Mouse (Mus musculus) adrenal gland, postnatal 36 days (tissue): ENCODE results near the gene Lgr4. TPM values are rescaled to one million over a fixed set of nuclear protein-coding genes. Genes with fewer than 3 reads are reported as not detected.
"Not testable (repeated sequence)": the region's sequence is repeated elsewhere in the genome, so short reads cannot be mapped to it uniquely, and the experiment has no call there.

Source experiments
- DNase-seq, 2 experiments: peaks; one replicate each; pipeline ENCODE4 v3.0.0; 2021; ENCODE audit warnings: mixed read lengths in 1 of 2
- long read RNA-seq, 2 experiments: library from polyadenylated mRNA; stranded (forward); transcript quantifications; one replicate each; pipeline ENCODE4 v2.0.0; 2021; ENCODE audit warnings: borderline sequencing depth in 2 of 2
- total RNA-seq, 2 experiments: library from RNA; stranded (reverse); gene quantifications; 2 replicates each; pipeline ENCODE4 v1.2.3; 2021

The Lgr4 gene
- 100 to 1,000 TPM; 148 to 223 TPM for total RNA-seq
- long read RNA-seq, experiment 1, full-length matches to known transcripts = 48 of 76 reads
- long read RNA-seq, experiment 1, partial matches to known transcripts = 27 of 76 reads
- long read RNA-seq, experiment 1, other reads (novel, unspliced or antisense) = 1 of 76 reads
- long read RNA-seq, experiment 2, full-length matches to known transcripts = 11 of 14 reads
- long read RNA-seq, experiment 2, partial matches to known transcripts = 2 of 14 reads
- long read RNA-seq, experiment 2, other reads (novel, unspliced or antisense) = 1 of 14 reads

GRCm38 (mm10) chr2:109917496-109918413, at the start of gene Lgr4:
TSS of gene Lgr4 (plus strand) at chr2:109917647.
- DNase-seq = peak; percentile 97 to 98

GRCm38 (mm10) chr2:109879429-109879828, 38.0 kb upstream of the Lgr4 start:
- DNase-seq = not testable (repeated sequence)

DNA sequence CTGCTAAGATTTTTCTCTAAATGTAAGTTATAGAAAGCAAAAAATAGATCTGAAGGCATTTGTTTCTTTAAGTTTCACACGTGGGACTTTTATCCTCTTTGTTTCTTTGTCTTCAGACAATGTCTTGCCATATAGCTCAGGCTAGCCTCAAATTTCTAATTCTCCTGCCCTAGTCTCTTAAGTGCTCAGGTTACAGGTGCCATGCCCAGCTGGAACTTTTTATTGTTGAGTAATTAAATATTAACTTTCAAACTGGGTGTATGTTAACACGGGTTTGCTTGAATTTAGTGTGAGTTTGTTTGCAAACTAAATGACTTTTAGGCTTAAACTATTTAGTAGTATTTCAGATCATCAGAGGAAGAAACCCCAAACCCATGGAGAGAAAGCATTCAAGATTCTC, 36.3 kb upstream of the Lgr4 start:
- no peak for DNase-seq

- no peak for DNase-seq
Measured at GRCm38 (mm10) chr2:109881625-109882024, 35.8 kb upstream of the Lgr4 start.

DNA sequence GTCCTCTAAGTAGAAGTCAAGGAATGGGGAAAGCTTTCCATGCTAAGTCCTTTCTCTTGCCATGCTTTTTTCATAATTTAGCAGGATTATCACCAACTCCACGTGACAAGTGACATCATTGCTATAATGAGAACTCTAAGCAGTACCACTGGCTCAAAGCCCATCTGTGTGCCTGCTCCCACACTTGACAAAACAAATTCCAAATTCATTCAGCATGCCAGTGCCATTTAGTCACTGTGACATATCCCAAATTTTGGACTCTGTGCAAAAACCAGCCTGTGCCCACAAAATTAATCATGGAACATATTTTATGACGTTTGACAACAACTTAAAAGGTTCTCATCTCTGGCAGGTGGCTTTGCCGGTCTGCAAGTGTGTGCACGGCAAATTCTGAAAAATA, 33.3 kb upstream of the Lgr4 start:
- DNase-seq = peak in 1 of 2 experiments; percentile 25

DNA sequence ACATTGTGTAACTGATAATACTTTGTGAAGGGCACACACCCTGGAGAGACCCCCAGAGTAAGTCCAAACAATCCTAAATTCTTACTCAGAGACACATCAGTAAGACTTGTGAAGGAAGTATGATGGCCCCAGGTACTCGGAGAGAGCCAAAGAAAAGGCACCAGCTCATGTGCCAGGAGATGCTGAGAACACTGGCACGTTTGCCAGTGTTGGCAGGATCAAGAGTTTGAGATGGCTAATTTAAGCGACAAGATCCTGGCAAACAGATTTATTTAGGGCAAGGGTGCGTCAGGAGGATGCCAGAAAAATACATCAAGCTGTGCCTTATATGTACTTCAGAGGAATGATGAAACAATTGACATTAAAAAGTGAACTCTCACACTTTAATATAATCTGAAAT, 32.9 kb upstream of the Lgr4 start:
- DNase-seq = no peak

GRCm38 (mm10) chr2:109890068-109890467, 27.4 kb upstream of the Lgr4 start:
- DNase-seq = no peak

DNA sequence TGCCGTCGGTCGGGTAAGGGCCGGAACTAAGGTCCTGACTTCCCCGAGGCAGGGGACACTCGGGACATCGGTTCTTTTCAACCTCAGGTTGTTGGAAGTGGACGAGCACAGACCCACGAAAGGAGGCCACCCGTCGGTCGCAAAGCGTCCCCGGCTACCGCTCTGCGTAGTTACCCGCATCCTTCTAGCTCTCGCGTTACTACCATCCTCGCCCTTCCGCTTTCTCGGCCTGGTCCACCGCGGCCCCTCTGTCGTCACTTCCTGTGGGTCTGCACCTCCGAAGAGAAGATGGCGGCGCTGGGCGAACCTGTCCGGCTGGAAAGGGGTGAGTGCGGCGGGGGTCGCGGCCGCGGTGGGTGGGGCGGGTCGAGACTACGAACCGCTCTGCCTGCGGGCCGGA, 26.9 kb upstream of the Lgr4 start, which contains the start of gene Lin7c:
Lin7c (plus strand) TSS at position 257 of the 400 bp plus-strand sequence.
- DNase-seq = peak; percentile 96

GRCm38 (mm10) chr2:109891031-109891430, 26.4 kb upstream of the Lgr4 start:
- DNase-seq = no peak

- DNase-seq = no peak
Measured at GRCm38 (mm10) chr2:109891471-109891870, 26.0 kb upstream of the Lgr4 start.

GRCm38 (mm10) chr2:109896311-109896710, 21.1 kb upstream of the Lgr4 start:
- no peak for DNase-seq

GRCm38 (mm10) chr2:109902869-109903268, 14.6 kb upstream of the Lgr4 start:
- DNase-seq = no peak

- DNase-seq = peak; percentile 85 to 86
Measured at GRCm38 (mm10) chr2:109904171-109904821, 13.2 kb upstream of the Lgr4 start.

DNA sequence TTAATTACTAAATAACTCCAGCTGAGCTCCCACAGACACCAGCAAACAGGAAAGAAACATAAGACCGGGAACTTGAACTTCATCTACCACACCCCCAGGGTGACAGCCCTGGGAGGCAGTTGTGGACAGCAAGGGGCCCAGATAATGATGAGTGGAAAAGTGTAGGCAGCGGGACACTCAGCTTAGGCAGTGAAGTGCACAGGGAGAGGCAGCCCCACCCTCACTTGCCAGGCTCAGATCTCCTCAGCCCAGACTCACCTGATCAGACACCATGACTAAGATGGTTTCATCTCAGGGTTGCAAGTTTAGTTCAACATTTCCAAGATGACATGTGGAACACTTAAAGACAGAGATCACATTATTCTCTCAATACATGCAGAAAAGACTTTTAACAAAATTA, 8.3 kb upstream of the Lgr4 start:
- no peak for DNase-seq

- no peak for DNase-seq
Measured at GRCm38 (mm10) chr2:109912216-109912615, 5.2 kb upstream of the Lgr4 start.

DNA sequence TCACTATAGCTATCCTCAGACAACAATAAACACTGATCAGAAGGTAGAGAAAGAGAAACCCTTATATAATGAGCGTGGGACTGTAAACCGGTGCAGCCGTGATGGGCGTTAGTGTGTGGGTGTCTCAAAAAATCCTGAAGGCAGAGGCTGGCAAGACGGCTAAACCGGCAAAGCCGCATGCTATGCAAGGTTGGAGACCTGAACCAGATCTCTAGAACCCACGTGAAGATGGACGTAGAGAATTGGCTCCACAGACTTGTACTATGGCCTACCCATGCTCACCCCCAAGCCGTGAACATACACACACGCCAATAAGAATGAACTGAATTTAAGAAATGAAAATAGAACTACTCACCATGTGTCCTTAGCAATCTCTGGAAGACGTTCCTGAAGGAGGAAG, 4.7 kb upstream of the Lgr4 start:
- no peak for DNase-seq

GRCm38 (mm10) chr2:109913241-109913640, 4.2 kb upstream of the Lgr4 start:
- DNase-seq = no peak

GRCm38 (mm10) chr2:109914601-109915000, 2.8 kb upstream of the Lgr4 start:
- DNase-seq = no peak

DNA sequence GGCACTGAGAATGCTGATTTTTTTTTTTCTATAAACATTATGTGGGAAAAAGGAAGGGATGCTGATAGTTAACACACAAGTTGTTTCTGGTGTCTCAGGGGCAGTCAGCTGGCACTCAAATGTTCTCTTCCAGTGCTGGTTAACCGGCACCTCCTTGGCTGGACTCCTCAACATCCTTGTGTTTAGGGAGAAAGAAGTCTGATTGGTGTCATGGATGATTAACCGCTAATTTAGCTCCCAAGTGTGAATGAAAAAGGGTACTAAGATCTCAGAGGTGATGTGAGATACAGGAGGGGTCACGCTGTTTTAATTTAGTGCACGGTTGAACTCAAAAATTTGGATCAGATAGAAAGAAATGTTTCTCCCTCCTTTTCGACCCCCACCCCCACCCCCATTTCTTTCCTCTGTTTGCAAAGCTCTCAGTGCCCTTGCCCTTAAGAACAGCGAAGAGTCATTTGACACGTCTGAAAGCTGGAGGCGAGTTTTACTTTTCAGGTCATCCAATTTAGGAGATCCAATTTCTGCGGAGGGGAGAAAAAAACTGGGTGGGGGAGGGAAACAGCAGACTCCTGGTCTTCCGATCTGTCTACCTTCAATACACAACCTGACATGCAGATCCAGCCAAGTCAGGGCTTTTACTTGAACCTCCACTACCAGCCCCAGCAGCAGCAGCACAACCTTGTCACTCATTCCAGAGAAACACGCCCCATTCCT, 508 bp upstream of the Lgr4 start:
- no peak for DNase-seq

- DNase-seq = peak; percentile 54 to 68
Measured at GRCm38 (mm10) chr2:109918592-109919262, 1.3 kb downstream of the Lgr4 start.

DNA sequence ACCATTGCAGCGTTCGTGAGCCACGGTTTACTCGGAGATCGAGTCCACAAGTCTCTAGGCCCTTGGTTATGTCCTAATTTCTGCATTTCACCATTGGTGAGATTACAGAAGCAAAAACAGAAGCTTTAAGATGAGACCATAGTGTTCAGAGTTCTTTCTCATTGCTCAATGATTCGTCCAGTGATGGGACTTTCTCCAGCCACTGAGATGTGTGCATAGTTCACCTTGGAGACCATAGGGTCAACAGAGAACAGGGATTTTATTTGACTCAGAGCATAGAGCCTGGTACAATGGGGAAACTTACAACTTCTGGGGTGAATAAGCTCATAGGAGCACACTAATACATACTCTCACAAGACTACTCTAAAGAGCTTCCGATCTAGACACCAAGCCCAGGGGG, 3.0 kb downstream of the Lgr4 start:
- no peak for DNase-seq
